Mouse (Mus musculus) embryo, embryonic 11 days (tissue): Measurements from ENCODE around the gene Robo1.

ENCODE experiments used
- DNase-seq: peaks from one replicate; pipeline ENCODE4 v3.0.0-alpha.2; 2015

The Robo1 gene

DNA sequence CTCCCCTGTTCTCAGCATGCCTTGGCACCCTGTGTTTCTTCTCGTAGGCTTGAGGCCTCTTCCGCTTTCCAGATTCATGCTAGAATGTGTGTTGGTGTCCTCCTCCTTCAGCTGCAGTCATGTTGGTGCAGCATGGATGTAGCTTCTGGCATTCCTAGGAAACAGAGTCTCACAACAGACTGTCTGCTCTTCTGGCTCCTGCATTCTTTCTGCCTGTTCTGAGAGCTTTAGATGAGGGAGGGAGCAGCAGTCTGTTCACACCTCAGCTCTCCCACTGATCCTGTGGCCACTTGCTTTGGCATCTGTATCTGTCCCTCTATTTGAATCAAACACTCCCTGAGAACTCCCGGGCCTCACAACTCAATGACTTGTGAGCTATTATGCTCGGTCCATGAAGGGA, 707.9 kb downstream of the Robo1 start:
- DNase-seq: no peak

DNA sequence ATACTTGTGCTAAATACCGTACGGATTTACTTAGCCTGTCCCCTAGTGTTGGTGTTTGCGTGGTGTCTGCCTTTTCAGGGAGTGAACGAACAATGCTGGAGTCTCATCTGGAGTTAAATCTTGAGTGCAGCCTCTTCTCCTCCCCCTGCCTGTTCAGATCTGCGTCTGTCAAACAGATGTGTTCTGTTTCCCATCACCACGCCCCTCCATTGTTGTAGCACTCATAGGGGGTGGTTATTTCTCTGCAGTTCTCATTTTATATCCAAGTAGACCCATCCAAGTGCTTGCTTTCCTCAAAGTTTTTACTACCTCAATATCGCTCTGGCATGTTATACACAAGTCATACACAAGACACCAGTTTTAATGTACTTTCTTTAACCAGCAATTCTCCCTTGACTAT, 708.7 kb downstream of the Robo1 start:
- no peak for DNase-seq

DNA sequence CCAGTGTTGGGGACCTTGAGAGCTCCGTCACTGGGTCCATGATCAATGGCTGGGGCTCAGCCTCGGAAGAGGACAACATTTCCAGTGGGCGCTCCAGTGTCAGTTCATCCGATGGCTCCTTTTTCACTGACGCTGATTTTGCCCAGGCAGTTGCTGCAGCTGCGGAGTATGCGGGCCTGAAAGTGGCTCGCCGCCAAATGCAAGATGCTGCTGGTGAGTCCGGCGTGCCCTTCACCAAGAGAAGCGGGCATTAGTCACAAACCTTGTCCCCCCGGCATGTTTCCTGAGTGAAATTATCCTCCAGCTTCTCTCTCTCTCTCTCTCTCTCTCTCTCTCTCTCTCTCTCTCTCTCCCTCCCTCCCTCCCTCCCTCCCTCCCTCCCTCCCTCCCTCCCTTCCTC, 716.2 kb downstream of the Robo1 start:
- no peak for DNase-seq

DNA sequence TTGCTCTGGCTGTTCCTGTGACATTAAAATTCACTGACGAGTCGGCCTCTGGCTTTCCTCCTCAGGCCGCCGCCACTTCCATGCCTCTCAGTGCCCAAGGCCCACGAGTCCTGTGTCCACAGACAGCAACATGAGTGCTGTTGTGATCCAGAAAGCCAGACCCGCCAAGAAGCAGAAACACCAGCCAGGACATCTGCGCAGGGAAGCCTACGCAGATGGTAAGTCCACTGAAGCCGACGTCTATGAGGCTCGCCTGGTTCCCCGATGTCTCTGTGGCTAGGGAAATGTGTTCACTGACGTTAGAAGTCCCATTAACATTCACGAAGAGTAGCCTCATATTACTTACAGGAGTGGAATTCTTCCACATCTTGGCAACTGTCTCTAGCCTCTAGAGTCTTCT, 719.6 kb downstream of the Robo1 start:
- no peak for DNase-seq

DNA sequence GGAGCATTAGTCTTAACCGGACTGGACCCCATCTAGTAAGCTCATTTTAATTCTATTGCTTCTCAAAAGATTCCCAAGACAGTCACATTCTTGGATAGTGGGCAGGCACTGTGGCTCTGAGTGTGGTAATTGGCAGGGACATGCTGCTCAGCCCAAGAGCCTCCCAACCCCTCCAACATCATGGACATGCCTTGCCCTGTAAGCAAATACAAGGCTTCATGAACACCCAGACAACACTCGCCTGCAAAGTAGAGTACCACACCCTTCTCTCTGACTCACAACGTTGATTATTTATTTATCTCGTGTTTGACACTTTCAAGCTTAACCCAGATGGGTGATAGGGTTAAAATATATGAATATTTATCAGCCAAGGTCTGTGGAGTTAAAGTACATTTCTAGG, 722.9 kb downstream of the Robo1 start:
- no peak for DNase-seq

DNA sequence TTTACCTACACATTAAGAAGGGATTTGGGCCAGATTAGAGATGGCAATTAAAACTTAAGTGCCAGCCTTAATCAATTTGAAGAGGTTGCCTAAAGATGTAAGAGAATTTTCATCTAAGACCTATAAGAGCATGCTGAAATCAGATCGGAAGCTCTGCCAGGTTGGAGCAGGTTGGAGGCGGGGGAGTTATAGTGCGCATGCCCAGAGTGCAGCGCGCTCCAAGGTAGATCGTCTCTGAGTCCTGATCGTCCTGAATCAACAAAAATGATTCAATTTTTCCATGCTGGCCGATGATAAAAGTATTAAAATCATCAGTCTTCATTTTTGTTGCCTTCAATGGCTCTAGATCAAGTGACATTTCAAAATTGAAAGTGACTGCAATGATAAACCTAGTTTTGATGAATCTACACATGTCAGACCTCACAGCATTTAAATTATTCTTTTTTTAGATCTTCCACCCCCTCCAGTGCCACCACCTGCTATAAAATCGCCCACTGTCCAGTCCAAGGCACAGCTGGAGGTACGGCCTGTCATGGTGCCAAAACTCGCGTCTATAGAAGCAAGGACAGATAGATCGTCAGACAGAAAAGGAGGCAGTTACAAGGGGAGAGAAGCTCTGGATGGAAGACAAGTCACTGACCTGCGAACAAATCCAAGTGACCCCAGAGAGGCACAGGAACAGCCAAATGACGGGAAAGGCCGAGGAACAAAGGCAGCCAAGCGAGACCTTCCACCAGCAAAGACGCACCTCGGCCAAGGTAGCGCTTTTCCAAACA, 727.3 kb downstream of the Robo1 start:
- no peak for DNase-seq

DNA sequence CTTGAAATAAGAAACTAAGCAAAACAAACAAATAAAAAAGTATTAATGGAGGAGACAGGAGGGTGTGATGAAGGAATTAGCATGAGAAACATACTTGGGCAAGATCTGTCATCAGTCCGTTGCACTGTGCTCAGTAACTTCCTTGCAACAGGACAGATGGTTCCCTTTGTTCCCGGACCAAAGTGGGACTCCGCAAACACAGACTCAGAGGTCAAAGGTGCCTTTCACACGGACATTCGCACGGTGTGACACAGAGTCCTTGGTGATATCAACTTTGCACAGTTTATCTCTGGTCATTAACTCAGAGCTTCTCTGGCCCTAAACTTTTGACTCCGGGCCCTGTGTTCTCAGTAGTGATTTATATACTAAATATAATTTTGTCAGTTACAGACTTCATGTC, 730.4 kb downstream of the Robo1 start:
- peak; percentile 41 for DNase-seq

DNA sequence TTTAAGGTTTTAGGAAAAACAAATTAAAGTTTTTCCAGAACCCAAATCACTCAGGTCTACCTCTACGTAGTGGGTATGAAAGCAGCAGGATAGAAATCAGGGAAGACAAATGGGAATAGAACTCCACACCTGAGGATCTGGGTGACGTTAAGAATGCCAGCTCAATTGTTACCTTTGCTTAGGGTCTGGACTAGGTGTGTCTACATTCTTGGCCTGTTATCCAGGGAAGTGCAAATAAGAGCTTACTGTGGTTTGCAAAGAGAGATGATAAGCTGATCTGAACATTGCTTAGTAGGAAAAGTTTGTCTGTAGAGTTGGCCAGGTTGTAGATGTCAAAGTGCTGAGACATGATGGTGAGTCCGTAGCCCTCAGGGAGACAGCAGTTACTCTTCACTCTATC, 754.4 kb downstream of the Robo1 start:
- DNase-seq: no peak

DNA sequence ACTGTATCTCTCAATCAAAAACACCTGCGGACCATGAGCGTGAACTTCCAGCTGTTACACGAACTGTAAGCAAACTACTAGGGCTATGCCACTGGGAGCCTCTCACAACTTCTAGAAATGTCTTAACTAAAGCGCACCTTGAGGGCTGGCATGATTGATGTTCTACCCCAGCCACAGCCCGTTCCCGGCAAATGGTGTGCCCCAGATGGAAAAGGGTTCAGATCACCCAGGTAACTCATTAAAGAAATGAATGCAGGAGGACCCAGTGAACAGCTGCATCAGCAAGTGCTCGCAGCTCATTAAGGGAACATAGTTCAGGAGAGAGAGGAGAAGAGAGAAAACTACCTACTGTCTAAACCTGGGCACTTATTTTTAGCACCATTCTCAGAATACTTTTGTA, 759.7 kb downstream of the Robo1 start:
- DNase-seq: no peak

DNA sequence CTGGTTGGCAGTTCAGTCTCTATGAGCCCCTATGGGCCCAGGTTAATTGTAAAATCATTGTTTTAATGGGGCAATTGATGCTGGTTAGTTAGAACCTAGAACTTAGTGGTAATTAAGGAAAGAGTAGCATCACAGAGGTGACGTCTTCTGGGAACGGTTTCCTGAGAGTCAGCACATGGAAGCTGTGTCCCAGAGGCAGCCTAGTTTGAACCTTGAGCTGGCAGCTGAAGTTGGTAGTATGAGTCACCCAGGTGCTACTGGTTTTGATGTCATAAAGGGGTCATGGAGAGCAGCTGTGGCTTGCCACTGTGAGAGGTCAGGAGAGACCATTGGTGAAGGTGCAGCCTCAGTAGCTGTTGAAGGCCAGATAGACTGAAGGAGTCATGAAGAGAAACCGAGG, 763.9 kb downstream of the Robo1 start:
- no peak for DNase-seq

DNA sequence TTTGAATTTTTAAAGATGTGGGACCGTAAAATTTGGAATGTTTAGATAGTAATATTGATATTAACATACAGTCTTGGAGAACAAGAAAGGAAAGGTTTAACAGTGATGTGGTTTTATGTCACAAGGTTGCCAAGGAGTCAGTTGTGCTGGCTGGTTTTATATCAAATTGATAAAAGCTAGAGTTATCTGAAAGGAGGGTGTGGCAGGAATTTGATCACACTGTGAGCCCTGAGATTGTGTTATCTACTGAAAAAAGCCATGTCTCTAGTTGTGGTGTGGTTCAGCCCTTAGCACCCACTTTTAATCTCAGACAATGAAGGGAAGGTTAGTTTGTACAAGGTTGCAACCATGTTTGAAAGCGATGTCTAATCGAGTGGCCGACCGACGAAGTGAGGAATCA, 764.8 kb downstream of the Robo1 start:
- no peak for DNase-seq

DNA sequence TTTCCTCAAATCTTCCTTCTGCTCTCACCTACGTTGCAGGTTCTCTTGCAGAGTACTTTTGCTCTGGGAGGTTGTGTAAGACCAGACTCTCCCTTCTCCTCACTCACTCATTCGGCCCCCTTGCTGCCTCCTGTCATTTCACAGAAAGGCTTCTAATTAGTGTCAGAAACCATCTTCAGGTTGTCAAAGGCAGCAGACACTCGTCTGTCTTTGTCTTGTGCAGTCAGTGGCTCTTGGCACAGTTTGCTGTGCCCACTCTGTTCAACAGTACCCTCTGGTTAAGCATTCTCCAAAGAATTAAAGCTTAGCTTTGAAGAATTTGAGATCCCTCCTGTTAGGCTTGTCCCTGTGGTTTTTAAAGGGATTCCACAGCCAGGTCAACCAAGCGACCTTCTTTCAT, 774.3 kb downstream of the Robo1 start:
- DNase-seq: no peak

DNA sequence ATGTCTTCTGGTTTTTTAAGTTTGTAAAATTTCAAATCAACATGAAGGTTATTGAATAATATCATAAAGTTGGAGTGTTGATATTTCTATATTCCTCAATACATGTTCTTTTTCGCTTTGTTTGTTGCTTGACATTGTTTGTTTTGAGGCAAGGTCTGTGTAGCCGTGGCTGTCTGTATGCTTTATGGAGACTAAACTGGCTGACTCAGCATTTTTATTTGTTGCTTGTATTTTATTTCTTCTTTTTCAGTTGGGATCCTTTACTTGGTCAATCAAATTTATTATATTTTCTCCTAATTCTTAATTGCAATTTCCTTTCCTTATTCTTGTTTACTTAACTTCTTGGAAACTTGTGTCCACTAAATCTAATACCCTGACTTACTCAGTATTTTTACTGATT, 775.0 kb downstream of the Robo1 start:
- DNase-seq: no peak
